Mouse (Mus musculus) cerebellum, adult 8-10 months (tissue): ENCODE measurements around the gene Gsg1l.

Source experiments
- DNase-seq: peaks from one replicate; pipeline ENCODE4 v3.0.0; 2022

The Gsg1l gene

DNA sequence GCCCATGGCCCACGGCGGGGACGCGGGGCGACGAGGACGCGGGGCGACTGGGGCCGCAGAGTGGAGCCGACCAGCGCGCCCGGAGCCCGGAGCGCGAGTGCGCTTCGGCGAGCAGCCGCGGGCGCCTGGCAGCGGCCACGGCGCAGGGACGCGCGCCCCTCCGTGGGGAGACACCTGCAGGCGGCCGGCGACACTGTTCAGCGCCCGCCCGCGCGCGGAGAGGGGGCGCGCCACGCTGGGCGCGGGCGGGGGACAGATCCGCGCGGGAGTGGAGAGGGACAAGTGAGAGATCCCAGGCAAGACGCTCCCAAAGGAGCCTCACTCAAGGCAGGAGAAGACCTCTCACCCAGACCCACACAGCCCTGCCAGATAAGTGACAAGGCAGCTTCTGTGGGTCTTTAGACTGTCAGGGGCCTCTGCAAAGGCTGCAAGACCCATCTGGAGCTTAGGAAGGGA lies at the start of gene Gsg1l:
Gsg1l (minus strand) TSS at position 126 of the 456 bp plus-strand sequence.
- peak; percentile 30 for DNase-seq

DNA sequence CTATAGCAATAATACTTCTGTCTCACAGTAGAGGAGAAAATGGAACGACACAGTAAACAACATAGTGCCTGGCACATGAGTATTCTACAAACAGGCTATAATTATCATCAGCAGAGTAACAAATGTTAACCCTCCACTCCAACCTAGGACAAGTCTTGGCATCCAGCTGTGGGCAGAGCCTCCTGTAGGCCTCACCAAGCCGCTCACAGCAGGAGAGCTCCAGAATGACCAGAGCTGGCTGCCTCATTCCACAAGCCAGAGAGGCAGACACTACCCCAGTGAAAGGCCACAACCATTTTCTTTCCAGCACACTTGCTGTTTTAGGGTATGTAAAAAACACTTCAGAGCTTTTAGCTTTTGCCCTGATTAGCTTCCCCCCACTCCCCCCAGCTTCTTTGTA lies 45.5 kb upstream of the Gsg1l start:
- no peak for DNase-seq

DNA sequence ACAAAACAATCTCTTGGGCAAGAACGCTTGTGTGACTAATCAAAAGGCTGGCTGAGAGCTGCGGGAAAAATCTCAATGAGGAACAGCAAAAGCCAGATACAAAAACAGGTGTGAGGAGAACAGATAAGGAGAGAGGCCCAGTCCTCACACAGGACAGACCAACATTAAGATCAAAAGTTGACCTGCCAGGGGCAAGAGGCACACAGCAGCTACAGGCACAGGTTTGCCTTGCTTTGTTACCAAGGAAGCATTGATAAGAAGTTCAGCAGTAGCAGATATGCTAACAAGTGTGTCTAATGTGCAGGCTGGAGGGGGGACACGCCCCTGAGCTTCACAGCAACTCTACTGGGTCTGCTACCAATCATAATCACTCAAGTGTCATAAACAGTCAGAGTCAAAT lies 44.3 kb upstream of the Gsg1l start:
- DNase-seq: no peak

DNA sequence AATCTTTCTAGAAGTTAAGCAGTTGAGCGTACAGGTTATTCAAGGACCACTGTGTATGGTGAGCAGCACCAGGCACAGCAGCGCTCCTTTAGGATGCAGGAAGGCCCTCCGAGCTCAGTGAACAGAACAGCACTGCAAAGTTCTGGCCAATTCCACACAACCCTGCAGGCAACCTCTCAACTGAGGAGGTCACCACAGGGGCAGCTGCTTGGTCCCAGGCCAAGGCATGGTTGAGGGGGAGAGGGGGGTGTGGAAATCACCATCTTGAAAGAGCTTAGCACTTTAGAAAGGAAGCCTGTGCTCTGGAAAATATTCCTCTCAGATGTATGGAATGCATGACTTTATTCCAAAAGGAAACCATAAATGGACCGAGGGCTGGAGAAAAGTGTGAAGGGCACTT lies 39.3 kb upstream of the Gsg1l start:
- no peak for DNase-seq

DNA sequence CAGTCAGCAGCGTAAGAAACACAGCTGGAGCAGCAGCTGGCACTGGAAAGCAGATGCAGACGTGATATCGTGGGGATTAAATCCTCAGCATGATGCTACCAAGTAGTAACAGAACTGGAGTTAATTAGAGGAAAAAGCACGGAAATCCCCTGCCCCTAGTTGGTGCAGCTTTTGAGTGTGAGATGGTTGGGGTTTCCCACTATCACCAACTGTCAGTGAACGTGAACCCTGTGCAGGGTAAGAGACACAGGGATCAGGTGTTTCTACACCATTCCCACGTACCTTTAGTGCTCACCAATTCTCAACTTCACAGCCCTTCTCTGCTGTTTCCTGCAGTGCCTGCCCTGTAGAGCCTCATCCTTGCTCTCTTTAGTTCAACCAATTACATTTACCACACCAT lies 37.6 kb upstream of the Gsg1l start:
- no peak for DNase-seq

DNA sequence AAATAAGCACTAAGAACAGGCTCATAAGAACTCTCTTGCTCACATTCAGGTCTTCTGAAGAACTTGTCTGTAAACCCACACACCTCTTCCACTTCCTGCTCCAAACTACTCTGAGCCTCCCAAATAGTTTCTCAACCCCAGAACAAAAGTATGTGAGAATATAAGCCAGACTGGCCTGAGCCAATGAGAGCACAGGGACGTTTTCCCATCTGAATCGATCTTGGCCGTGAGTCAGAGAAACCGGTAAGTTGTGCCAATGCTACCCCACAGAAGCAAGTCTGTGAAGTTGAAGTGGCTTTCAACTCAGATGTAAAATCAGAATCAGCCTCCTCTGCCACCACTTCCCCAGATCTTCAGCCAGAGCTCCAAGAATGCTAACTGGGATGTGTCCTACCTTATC lies 31.1 kb upstream of the Gsg1l start:
- DNase-seq: no peak

DNA sequence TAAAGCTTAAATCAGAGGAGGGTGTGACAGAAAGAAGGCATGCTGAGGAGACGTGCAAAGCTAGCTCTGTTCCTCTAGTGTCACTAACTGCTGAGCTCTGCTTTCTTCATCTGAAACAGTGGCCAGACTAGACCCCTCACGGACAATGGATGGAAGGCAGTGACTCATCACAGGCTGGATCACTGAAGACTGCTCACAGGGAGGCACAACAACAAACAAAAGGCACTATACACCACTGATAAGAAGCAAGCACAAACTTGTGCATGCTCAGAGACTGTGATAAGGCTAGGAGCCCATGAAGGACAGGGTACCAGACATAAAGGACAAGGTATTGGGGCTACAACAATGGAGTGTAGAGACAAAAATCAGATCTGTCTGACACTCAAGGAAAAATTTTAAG lies 29.0 kb upstream of the Gsg1l start:
- no peak for DNase-seq

DNA sequence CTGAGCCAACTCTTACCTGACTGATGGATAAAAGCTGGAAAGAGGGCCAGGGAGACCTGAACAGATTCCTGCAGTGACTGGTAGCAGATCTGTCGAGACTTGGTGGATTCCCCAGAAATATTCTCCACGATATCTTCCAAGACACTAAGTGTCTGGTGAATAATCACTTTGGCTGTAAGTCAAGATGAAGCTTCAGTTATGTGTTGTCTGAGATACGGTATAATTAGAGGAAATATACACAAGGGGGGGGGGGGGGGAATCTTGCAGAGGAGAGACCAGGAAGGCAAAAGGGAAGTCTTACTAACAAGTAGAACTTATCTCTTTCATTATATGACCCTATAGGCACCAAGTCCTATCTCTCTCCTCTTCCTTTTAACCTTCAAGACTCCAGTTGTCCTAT lies 27.7 kb upstream of the Gsg1l start:
- DNase-seq: no peak

DNA sequence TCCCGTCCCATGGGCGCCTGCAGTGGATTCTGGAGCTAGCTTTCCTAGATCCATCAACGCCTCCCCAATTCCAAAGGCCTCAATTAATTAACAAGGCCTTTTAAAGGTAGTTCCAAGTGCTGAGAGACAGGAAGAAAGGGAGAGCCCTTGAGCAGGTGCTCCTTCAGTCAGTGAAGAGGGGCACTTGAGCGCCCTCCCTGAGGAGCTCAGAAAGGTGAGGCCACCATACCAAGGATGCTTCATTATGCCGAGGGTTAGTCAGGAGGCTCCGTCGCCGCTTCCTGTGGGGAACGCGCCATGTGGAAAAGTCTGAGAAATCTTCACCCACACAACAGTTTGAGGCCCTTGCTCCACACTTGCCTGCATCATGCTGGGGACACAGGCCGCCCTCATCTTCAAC lies 18.2 kb upstream of the Gsg1l start:
- DNase-seq: no peak

DNA sequence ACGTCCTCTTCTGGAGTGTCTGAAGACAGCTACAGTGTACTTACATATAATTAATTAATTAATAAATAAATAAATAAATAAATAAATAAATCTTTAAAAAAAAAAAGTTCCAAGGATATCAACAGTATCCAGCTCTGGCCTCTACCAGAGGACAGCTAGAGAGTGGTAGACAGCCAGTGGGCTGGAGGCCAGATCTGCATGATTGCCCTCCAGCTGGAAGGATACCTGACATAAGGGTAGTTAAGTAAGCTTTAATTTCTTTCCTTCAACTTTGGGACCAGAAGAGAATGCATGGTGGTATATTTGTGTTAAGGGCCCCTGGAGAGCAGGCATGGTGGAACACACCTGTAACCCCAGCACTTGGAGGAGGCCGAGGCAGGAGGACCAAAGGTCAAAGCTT lies 17.6 kb upstream of the Gsg1l start:
- DNase-seq: no peak

DNA sequence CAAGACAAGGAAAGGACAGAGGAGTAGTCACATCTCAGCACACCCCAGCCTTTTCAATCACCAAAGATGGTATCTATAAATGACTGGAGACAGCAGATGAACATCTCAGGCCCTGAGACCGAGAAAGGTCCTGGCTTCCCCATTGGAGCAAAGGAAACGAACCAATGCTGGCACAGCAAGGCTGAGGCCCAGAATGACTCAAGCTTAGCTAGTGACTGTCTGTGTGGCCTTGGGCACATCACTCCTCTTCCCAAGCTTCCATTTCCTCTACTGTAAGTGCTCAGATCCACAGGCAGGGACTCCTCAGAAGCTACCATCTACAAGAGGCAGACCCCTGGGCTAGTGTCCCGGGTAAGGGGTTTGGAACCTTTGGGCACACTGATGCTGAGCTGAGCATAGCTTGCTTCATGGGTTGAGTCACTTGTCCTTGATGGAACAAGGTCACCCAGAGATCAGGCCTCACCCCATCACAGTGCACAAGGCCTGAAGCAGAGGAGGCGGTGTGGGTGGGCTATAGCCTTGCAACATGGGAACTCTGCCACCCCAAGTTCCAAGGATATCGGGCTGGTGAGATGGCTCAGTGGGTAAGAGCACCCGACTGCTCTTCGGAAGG lies 17.1 kb upstream of the Gsg1l start:
- DNase-seq: no peak

DNA sequence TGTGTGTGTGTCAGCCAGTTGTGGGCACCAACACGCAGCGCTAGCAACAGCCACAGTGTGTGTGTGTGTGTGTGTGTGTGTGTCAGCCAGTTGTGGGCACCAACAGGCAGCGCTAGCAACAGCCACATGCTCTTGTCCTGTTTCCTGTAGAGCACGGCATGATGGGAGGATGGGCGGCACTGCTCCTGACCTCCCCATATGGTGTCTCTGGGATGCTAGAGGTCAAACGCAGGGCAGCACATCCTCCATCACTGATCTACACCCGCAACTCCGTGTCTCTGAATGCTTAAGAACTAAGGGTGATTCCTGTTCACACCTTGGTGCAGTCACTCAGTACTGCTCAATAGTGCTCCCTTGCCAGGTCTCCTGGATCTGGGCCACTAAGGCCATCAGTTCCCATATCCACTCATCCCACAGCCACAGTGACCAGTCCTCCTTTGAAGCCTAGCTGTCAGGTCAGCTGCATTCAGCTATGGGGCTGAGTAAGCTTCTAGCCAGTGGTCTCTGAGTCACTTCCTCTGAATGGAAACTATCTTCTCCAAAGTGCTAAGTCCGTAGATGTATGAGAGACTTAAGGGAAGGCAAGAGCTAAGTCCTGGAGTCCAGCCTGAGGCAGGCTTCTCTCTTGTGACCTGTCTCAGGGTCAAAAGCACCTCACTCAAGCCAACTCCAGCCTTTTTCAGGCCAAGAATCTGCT lies 15.2 kb upstream of the Gsg1l start:
- no peak for DNase-seq

DNA sequence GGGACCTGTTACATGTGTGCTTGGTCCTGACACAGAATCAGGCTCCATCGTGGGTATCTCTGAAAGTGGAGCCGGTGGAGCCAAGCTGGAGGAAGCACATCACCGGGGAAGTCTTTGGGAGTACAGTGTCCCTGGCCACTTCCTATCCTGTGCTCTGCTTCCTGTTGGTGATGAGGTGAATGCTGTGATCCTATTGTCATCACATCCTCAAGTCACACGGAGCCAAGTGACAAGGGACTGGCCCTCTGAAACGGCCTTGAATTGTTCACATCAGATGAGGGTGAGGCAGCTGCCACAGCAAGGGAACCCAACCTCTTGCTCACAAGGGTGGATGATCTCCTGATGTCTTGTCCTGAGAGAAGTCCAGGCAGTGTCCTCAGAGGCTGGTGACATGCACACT lies 14.4 kb upstream of the Gsg1l start:
- no peak for DNase-seq

DNA sequence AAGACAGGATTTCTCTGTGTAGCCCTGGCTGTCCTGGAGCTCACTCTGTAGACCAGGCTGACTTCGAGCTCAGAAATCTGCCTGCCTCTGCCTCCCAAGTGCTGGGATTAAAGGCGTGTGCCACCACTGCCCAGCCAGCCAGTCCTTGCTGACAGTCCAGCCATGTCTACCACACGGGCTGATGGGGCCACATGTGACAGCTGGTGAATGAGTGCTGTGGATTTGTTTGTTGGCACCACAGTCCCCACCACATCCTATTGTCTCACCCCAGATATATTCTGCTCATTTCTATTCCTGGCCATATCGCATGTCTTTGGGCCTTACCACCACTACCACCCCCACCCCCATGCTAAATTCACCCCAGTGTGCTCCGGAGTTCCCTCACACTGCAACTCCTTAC lies 12.5 kb upstream of the Gsg1l start:
- no peak for DNase-seq

DNA sequence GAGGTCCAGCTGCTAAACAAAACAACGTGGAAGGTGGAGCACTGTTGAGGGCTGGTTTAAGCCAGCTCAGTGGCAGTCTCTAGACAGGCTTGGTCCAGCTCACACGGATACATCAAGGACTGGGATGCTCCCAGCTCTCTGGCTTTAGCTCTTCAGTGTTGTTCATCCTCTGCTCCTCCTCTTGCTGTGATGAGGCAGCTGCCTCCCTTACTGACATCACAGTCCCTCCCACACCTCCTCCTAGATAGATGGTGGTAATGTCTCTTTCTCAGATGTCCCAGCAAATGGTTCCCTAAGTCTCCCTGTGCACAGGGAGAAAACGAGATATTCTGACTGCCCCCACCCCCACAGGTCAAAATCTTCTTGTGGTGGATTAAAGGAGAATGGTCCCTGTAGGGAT lies 11.0 kb upstream of the Gsg1l start:
- DNase-seq: no peak

DNA sequence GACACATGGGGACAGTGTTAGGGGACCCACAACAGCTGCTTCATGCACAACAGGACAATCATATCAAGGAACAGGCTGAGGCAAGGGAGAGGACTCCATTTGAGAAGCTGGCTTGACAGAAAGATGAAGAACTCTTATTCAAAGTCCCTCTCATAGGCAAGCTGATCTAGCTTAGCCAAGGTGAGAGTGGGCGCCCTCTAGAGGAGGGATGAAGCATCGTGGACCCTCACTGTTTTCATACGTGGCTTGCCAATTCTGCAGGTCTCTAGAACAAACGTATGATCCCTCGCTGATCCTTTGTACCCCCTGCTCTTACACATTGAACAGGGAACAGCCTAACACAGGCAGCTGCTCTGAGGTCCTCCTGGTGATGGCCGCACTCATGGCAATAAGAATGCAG lies 7.6 kb upstream of the Gsg1l start:
- DNase-seq: peak; percentile 58

DNA sequence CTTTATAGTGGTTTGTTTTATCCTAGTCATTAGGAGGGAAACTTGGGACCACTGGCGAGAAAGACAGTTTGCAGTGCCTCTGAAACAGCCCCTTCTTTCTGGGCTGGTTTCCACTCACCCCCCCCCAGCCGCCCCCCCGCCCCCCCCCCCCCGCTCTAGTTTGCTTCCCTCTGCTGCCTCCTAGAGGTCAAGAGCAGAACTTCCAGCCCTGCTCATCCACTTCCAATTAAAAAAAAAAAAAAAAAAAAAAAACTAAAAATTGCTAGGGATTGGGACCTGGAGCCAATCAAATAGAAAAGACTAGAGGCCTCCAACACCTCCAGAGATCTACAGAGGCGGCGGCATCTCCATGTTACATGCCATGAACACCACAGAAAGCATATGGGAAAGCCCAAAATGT lies 5.9 kb upstream of the Gsg1l start:
- no peak for DNase-seq

DNA sequence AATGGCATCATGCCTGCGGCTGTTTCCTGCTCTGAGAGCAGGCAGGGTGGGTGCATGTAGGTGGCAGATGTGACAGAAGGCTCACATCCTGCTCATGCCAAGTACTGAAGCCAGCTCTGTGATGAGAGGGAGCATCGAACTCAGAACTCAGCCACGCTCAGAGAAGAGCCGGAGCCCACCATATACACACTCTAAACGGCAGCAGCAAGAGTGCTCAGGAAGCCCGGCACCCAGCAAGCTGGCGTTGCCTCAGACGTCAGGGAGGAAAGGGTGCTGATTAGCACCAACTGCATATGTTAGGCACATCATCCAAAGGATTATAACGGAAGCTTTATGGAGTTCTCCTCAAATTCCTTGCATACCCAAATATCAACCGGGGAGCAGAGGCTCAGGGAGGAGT lies 5.4 kb upstream of the Gsg1l start:
- no peak for DNase-seq

DNA sequence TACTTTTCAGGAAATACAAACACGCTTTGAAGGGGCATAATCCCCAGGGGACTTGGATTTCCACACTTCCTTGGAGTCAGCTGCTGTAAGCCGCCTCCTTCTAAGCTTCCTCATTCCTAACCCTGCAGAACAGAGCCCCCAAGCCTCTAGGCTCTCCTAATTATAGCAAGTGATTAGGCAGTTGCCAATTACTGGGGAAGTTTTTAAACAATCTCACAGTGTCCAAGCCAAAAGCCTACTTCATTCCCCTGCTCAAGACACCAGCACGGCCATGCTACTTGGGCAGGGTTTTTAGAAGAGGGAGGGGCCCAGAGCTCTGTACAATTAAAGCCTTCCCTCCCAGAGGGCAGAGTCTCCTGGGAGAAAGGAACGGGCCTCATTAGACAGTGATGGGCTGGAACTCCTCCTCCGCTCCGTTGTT lies 4.1 kb upstream of the Gsg1l start:
- DNase-seq: no peak

DNA sequence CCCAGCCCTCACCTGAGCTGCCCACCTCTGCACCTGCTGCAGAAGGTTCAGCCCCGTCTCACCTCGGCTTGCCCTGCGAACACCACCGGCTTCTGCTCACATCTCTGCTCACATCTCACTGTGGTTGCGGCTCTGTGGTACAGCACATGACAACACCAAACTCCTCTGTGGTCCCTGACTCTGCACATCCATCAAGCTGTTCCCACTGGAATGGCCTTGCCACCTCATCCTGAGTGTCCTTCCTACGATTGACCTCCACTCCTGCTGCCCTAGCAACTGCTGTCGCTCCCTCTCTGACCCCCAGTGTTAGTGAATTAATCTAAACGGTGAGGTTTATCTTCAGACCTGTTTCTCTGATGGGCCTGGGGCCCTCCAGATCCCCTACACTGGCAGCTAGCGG lies 2.9 kb upstream of the Gsg1l start:
- no peak for DNase-seq

DNA sequence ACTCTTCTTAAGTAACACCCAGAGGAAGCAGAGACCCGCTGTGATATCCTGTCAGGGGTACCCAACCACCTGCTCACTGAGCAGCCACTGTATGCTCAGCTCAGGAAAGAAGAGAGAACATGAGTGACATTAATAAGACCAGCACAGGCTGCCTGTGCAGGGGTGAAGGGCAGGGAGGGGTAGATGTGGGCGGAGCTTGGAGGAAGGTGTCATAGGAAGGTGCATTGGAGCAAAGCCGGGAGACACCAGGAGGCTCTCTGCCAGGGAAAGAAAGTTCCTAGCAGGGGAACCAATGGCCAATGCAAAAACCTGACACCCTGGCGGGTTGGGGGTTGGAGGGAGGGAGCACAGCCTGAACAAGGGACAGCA lies 1.8 kb upstream of the Gsg1l start:
- DNase-seq: no peak

DNA sequence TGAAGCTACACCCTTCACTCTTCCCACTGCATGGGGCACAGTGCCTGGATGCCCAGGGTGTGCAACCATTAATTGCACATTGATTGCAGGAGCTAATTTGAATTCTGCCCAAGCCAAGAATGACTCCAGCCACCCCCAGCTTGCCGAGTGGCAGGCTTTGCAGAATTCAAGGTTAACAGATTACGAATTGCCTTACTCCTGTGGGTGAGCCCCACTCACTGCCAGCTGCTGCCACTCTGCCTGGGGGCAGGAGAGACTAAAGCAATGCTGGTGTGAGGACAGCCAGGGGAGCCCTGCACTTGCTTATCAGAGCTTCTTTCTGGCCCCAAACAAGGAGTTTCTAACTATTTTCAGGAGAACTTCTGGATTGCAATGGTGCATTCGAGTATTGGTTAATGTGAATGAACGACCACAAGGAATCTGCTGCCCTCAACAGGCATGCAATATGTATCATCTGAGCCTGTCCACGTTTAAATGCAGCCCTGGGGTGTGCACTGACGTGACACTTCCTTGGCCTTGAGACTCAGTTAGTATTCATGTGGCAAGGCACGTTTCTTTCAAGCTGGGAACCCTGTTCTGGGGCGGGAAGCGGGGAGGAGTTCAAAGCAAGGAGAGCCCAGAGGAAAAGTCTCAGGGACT lies 1.2 kb upstream of the Gsg1l start:
- no peak for DNase-seq

DNA sequence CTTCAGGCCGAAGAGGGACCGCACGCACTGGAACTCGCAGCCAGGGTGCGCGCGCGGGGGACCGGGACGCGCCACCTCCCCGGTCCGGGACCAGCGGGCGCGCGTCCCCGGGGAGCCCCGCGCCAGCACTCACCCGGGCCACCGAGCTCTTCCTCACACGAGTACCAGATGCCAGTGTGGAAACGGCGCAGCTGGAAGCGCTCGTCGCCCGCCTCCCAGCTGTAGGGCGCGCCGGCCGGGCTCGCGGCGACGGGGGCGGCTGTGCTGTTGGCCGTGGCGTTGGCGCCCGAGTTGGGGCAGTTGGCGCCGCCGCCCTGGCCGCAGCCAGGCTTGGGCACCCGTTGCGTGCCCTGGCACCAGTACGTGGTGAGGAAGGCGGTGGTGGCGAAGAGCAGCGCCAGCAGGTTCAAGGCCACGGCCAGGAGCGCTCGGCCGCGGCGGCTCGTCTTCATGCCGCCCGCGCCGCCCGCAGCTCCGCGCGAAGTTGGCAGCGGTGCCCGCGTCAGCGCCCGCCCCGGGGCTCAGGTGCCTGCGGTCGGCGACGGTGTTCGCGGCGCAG lies 405 bp downstream of the Gsg1l start:
- DNase-seq: peak; percentile 43

DNA sequence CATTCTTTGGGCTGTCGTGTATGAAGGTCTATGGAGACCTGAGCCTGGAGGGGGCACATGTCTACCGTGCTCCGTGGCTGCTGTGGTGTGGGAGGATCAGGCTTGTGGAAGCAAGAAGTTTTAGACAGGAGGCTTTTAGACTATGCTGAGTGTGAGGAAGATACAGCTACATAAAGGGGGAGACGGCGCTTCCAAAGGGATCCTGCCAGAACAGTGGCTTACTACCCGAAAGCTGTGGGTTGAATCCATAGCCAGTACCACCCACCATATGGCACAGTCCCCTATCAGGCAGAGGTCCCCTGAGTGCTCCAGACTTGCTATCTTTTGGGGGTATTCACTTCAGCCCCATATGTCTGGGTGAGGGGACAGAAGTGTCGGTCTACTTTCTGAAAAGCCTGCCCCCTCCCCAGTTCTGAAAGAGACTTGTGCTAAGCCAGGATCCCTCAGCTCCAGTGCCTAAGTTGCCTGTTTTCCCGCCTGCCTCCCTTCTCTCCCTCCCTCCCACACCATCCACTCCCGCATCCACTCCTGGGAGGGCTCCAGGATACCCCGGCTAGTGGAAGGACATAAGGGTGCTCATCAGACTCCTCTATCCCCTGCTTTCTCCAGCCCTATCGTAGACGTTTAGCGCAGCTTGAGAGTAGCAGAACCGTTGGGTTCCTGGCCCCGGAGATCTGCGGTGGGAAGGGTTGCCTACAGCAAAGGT lies 1.1 kb downstream of the Gsg1l start:
- no peak for DNase-seq
